ENCODE assay signal across 15 mouse cellular contexts in genomic region chr12:99498189-99498977, GRCm38 (mm10).
DNase-seq lines count a peak whose midpoint lies in the region; ATAC-seq and TF ChIP-seq lines count a peak whose summit lies in the region.
"Had no signal": no experiment of that assay in that cellular context is flagged by ENCODE, and none has a peak within 500 bp of the region (broad histone marks: within the 10 kb centered on the region; RNA-seq: fewer than 3 reads in every experiment).

No protein-coding gene starts in this region.

- 0 out of 2 replicates have a peak, but pooled peaks cover 4% of the 10 kb centered on the region for H3K4me1 ChIP-seq in neural tube, embryonic 11.5 days (ENCODE audit: control insufficient read depth, insufficient read depth, low read length)
- peaks cover 15% of the 10 kb centered on the region for H3K4me1 ChIP-seq in hindbrain, embryonic 12.5 days
- H3K4me1 ChIP-seq in midbrain, embryonic 13.5 days (replicated peaks), result peaks cover 18% of the 10 kb centered on the region
- no peaks in the 10 kb centered on the region for H3K4me1 ChIP-seq in lung, postnatal 0 days (ENCODE audit: insufficient read depth, low read depth, low read length)

- no peak for TF ChIP-seq CTCF in lung, postnatal 0 days (IDR thresholded peaks at IDR 0.05)

- peak; percentile 60 for ATAC-seq in neural tube, embryonic 11.5 days (ENCODE audit: insufficient read depth, low FRiP score, low TSS enrichment)
- peak; percentile 74 for ATAC-seq in hindbrain, embryonic 12.5 days (ENCODE audit: low FRiP score)
- peak; percentile 51 for ATAC-seq in midbrain, embryonic 13.5 days
- ATAC-seq in lung, postnatal 0 days, result no peak
- ATAC-seq: CD4-positive, CD25-positive, alpha-beta regulatory T cell, adult 4 months; inflammation-experienced regulatory T-cells, adult 6 months; liver, embryonic 12.5 days had no signal

- H3K4me3 ChIP-seq in neural tube, embryonic 11.5 days (ENCODE audit: low read depth, low read length), result no peak overlapping the region
- H3K4me3 ChIP-seq in hindbrain, embryonic 12.5 days, result peak overlapping the region; percentile 10; the same call in 1 of the 2 replicates
- H3K4me3 ChIP-seq in midbrain, embryonic 13.5 days (replicated peaks), result peak overlapping the region; percentile 8; the same call in 1 of the 2 replicates
- H3K4me3 ChIP-seq in lung, postnatal 0 days (ENCODE audit: low read depth, low read length), result no peak overlapping the region
- H3K4me3 ChIP-seq: liver, embryonic 12.5 days had no signal

- DNase-seq in neural tube, embryonic 11.5 days (ENCODE audit: low spot score), result peak; percentile 32
- DNase-seq in neural tube, embryonic 10.5 days (ENCODE audit: extremely low spot score, low spot score), result no peak
- peak; percentile 22 for DNase-seq in retina, postnatal 1 day
- DNase-seq in urinary bladder, postnatal 4 days (ENCODE audit: low spot score in 2 of 2), result no peak
- no peak for DNase-seq in gastrocnemius, postnatal 14 days
- no peak for DNase-seq in lung, postnatal 0 days (ENCODE audit: low spot score)
- DNase-seq: cerebellum, adult 11-12 months; gastrocnemius, postnatal 36 days; thymus, postnatal 14 days had no signal

- no peaks in the 10 kb centered on the region for H3K27me3 ChIP-seq in neural tube, embryonic 11.5 days (ENCODE audit: control insufficient read depth, insufficient read depth, low read length)
- H3K27me3 ChIP-seq in hindbrain, embryonic 12.5 days, result no peaks in the 10 kb centered on the region
- H3K27me3 ChIP-seq in midbrain, embryonic 13.5 days, result no peaks in the 10 kb centered on the region
- no peaks in the 10 kb centered on the region for H3K27me3 ChIP-seq in lung, postnatal 0 days (replicated peaks; ENCODE audit: insufficient read depth, low read length)
- H3K27me3 ChIP-seq: liver, embryonic 12.5 days had no signal

- H3K36me3 ChIP-seq in neural tube, embryonic 11.5 days (ENCODE audit: control insufficient read depth, insufficient read depth, low read length), result no peaks in the 10 kb centered on the region
- H3K36me3 ChIP-seq in hindbrain, embryonic 12.5 days, result no peaks in the 10 kb centered on the region; the same call in 1 of the 2 replicates
- H3K36me3 ChIP-seq in midbrain, embryonic 13.5 days, result peaks cover 5% of the 10 kb centered on the region; the same call in 1 of the 2 replicates
- H3K36me3 ChIP-seq in lung, postnatal 0 days (ENCODE audit: insufficient read depth, low read length), result no peaks in the 10 kb centered on the region
- H3K36me3 ChIP-seq: liver, embryonic 12.5 days had no signal

- 52% methylated on average over 18 of the region's 18 CpGs for WGBS in neural tube, embryonic 11.5 days
- whole genome bisulfite sequencing in hindbrain, embryonic 12.5 days, result 33% methylated on average over 18 of the region's 18 CpGs
- WGBS in midbrain, embryonic 13.5 days, result 26% methylated on average over 18 of the region's 18 CpGs
- WGBS in lung, postnatal 0 days, result 59% methylated on average over 18 of the region's 18 CpGs

- no peak overlapping the region for H3K9ac ChIP-seq in neural tube, embryonic 11.5 days (ENCODE audit: low read length)
- H3K9ac ChIP-seq in hindbrain, embryonic 12.5 days, result 0 out of 2 replicates have a peak overlapping the region, but pooled peaks have one; percentile 23
- H3K9ac ChIP-seq in midbrain, embryonic 13.5 days (replicated peaks), result 0 out of 2 replicates have a peak overlapping the region, but pooled peaks have one; percentile 6
- H3K9ac ChIP-seq in lung, postnatal 0 days (replicated peaks; ENCODE audit: low read depth), result no peak overlapping the region
- H3K9ac ChIP-seq: liver, embryonic 12.5 days had no signal

- no peak overlapping the region; the same call in 1 of the 2 replicates for H3K27ac ChIP-seq in neural tube, embryonic 11.5 days (ENCODE audit: low read depth, low read length)
- H3K27ac ChIP-seq in hindbrain, embryonic 12.5 days, result peak overlapping the region; percentile 76
- peak overlapping the region; percentile 49 for H3K27ac ChIP-seq in midbrain, embryonic 13.5 days
- H3K27ac ChIP-seq in lung, postnatal 0 days (ENCODE audit: low read length), result no peak overlapping the region
- H3K27ac ChIP-seq: kidney, postnatal 0 days; liver, embryonic 12.5 days had no signal

- no peaks in the 10 kb centered on the region for H3K9me3 ChIP-seq in neural tube, embryonic 11.5 days (ENCODE audit: control insufficient read depth, low read length)
- H3K9me3 ChIP-seq in hindbrain, embryonic 12.5 days (replicated peaks), result peaks cover 5% of the 10 kb centered on the region; the same call in 1 of the 2 replicates
- no peaks in the 10 kb centered on the region; the same call in 1 of the 2 replicates for H3K9me3 ChIP-seq in midbrain, embryonic 13.5 days
- no peaks in the 10 kb centered on the region for H3K9me3 ChIP-seq in lung, postnatal 0 days (ENCODE audit: low read length)
- H3K9me3 ChIP-seq: liver, embryonic 12.5 days had no signal

- intact Hi-C loops in gastrocnemius, postnatal 14 days (cut with DNase I; ENCODE audit: low total_unique reads), result no loop called here

- no peak overlapping the region; the same call in 1 of the 2 replicates for H3K4me2 ChIP-seq in neural tube, embryonic 11.5 days (ENCODE audit: low read depth)
- peak overlapping the region; percentile 40 for H3K4me2 ChIP-seq in hindbrain, embryonic 12.5 days (replicated peaks)
- peak overlapping the region; percentile 41 for H3K4me2 ChIP-seq in midbrain, embryonic 13.5 days (replicated peaks)
- H3K4me2 ChIP-seq in lung, postnatal 0 days (replicated peaks; ENCODE audit: low read depth, low read length), result no peak overlapping the region
- H3K4me2 ChIP-seq: liver, embryonic 12.5 days had no signal

- TF ChIP-seq EP300 in lung, postnatal 0 days (IDR thresholded peaks at IDR 0.05), result no peak

Comparison
In these comparisons a context has a peak if more than half of its experiments do, and no peak if none do; other contexts are left out.
1. DNase-seq: peak in neural tube, embryonic 11.5 days (single experiment) and retina, postnatal 1 day (single experiment); none in neural tube, embryonic 10.5 days (single experiment), urinary bladder, postnatal 4 days (0 of 2), gastrocnemius, postnatal 14 days (single experiment) and lung, postnatal 0 days (single experiment).
2. H3K27ac ChIP-seq: peak in hindbrain, embryonic 12.5 days (single experiment) and midbrain, embryonic 13.5 days (single experiment); none in neural tube, embryonic 11.5 days (single experiment) and lung, postnatal 0 days (single experiment).
3. H3K4me2 ChIP-seq: peak in hindbrain, embryonic 12.5 days (single experiment) and midbrain, embryonic 13.5 days (single experiment); none in neural tube, embryonic 11.5 days (single experiment) and lung, postnatal 0 days (single experiment).
4. H3K4me3 ChIP-seq: peak in hindbrain, embryonic 12.5 days (single experiment) and midbrain, embryonic 13.5 days (single experiment); none in neural tube, embryonic 11.5 days (single experiment) and lung, postnatal 0 days (single experiment).
5. H3K9ac ChIP-seq: peak in hindbrain, embryonic 12.5 days (single experiment) and midbrain, embryonic 13.5 days (single experiment); none in neural tube, embryonic 11.5 days (single experiment) and lung, postnatal 0 days (single experiment).